Mouse (Mus musculus) embryo, embryonic 11.5 days (tissue): ENCODE results near the gene Trappc4.
"Not testable (repeated sequence)": the region's sequence is repeated elsewhere in the genome, so short reads cannot be mapped to it uniquely, and the experiment has no call there.

Experiments
- DNase-seq: peaks from one replicate; pipeline ENCODE4 v3.0.0-alpha.2; 2012; ENCODE audit warnings: low read depth, low spot score

Trappc4 gene

DNA sequence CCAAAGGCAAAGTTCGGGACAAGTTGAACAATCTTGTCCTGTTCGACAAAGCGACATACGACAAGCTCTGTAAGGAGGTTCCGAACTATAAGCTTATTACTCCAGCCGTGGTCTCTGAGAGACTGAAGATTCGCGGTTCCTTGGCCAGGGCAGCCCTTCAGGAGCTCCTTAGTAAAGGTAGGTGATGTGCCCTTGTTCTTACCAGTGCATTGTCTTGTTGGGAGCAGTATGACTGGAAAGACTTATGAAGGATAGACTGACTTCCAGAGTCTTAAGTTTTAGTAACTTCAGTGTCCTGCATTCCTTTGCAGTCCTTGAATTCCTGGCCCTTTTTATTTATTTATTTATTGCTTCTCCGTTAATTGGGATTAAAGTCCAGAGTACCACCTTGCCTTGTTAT, 1.3 kb upstream of the Trappc4 start:
- DNase-seq, result not testable (repeated sequence)

DNA sequence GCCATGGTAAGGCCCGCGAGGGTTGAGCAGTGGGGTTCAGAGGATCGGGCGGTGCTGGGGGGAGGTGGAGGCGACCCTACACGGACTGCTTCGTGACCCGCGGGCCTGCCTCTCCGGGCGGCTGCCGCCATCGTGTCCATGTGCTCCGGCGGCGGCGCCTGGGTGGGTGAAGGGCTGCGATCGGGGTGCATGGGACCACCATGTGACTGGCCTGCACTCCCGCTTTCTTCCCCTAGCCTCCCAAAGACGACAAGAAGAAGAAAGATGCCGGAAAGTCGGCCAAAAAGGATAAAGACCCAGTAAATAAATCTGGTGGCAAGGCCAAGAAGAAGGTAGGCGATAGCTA, 325 bp upstream of the Trappc4 start:
- no peak for DNase-seq

DNA sequence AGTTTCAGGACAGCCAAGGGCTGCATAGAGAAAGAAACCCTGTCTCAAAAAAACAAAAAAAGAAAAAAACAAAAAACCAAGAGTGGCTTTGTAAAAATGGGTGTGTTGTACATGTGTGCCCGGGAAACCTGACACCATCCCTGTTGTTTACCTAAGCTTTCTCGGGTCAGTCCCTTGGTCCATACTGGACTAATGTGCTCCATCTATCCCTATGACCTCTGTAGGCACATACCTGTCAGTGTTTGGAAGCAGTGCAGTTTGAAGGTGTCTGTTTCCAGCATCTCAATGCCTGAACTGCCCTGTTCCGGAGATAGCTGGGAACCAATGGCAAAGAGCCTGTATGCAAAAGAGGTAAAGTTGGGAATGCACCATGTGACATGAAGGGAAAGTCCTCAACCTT, 2.4 kb downstream of the Trappc4 start:
- no peak for DNase-seq

DNA sequence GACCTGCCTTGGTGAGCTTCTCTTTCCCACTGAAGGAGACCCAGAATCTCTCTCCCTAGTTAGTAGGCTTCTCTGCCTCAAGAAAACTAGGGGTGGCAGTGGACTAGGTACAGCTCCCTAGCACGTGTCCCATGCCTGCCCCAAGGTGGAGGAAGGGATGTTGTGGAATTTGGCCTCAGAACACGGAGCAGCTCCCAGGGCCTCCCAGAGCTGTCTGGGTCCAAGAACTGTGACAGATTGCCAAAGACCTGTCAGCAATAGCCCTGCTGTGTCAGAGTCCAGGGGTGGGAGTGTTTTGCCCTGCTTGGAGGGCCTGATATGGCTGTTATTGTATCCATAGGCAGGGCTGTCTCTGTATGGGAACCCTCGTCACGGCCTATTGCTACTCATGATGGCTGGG, 6.3 kb downstream of the Trappc4 start:
- no peak for DNase-seq

DNA sequence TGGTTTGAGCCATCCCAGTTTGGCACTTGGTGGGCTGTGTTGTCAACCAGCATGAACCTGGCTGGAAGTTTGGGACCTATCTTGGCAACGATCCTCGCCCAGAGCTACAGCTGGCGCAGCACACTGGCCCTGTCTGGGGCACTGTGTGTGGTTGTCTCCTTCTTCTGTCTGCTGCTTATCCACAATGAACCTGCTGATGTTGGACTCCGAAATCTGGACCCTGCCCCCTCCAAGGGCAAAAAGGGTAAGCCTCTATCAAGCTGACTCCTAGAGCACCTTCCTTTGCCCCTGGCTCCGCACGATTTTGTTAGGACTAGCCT, 7.6 kb downstream of the Trappc4 start:
- no peak for DNase-seq

DNA sequence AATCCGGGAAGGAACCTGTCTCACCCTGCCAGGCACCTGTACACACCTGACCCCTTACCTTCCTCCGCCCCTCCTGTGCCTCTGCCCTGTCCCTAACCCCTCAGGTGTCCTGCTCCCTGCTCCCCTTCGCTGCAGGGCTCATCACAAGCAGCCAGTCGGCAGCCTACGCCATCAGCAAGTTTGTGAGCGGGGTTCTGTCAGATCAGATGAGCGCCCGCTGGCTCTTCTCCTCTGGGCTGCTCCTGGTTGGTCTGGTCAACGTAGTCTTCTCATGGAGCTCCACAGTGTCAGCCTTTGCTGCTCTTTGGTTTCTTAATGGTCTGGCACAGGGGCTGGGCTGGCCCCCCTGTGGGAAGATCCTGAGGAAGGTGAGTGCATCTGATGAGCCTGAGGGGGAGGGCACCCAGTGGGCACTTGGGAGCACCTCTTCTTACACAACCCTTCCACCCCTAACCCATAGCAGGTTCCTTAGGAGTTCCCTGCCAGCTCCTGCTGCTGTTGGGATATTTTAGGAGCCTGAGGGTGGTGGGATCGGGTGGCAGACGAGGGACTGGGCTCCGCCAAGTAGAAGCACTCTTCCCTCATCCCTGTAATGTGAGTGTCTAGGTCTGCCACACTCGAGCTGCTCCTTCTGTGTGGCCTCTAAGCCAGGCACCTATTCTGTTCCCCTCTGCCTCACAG, 8.1 kb downstream of the Trappc4 start:
- DNase-seq, result no peak

DNA sequence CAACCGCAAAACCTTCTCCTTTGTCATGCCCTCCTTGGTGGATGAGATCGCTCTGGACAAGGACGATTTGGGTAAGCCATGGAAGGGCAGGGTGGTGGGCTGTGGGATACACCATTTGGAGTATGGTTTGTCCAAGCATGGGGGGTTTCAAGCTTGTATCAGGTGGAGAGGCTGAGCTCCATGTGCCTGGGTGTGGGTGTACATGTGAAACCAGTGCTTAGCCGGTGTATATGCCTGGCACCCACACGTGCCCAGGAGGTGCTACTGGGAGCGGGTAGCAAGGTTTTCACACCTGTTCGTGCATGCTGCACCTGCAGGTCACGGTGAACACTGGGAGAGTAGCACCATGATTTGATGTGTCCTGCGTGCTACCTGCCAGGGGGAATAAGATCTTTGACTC, 8.8 kb downstream of the Trappc4 start:
- DNase-seq, result no peak

DNA sequence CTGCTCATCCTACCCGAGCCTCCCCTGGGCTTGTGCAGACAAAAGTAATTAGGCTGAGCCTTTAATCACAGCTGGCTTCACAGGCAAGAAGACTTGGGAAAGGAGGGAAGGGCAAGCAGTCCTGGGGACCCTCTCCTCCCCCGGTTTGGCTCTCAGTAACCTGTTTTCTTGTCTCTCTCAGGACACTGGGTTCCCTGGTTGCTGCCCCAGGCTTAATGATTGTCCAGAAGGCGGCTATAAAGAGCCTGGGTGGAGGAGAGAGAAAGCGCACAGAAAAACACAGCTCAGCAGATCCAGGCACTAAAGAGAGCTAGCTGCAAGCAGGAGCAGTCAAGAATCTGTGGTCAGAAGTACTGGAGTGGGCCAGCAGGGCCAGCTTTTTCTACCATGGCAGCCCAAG, 9.3 kb downstream of the Trappc4 start:
- DNase-seq, result no peak

DNA sequence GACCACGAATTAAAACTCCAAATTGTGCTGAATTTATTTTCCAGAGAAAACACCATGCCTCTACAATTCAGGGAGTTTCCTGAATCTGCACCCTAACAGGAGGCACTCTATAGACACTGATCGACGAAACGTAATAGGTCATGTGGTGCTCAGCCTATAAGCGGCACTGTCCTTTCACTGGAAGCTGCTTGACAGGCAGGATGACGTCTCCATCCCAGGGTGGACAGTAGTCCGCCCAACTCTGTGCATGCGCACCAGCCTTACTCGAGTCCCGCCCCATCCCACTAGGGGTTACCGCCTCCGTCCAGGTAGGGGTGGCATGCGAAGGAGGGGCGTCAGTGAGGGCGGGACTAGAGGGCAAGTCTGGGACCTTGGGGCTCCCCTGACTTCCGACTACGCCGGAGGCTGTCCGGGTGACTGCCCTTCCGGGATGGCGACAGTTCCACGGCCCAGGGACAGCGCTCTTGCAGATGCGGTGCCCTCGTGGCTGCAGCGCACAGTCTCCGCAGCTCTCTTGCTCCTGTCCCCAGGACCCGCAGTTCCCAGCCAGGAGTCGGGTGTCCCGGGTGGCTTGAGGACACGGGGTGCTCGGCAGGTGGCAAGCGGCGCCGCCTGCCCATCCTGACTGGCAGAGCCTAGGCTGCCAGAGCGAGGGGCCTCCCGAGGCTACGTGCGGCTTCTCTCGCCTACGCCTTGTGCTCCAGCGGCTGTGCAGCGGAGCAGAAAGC, 10.6 kb downstream of the Trappc4 start, which contains the start of gene Slc37a4:
Slc37a4 (plus strand) TSS at position 169 of the 728 bp plus-strand sequence.
- peak; percentile 84 for DNase-seq

DNA sequence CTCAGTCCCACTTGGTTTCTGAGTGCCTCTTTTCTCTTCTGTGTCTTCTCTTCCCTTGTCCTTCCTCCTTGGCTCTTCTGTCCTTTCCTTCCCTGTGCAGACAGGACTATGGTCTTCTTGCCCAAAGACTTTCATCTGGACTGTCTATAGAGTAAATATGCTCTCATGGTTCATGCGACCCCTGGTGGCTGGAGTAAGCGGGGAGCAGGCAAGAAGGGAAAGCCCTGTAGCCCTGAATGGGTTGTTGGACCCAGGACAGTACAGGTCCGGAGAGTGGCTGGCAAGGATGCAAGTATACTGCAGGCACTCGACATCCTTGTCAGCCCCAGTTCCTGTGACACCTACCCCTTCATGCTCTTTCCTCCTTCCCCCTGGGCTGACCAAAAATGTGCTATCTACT, 15.9 kb downstream of the Trappc4 start:
- DNase-seq, result peak; percentile 48

DNA sequence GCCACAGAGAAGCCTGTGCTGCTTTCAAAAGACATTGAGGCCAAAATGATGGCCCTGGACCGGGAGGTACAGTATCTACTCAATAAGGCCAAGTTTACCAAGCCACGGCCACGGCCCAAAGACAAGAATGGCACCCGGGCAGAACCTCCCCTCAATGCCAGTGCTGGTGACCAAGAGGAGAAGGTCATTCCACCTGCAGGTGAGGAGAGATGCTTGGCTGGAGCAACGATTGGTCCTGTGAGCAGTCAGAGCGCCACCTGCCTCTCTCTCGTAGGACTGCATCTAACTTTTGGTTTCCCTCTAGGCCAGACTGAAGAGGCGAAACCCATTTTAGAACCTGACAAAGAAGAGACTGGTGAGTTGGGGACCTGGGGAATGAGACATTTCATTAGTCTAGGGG, 18.1 kb downstream of the Trappc4 start:
- no peak for DNase-seq

DNA sequence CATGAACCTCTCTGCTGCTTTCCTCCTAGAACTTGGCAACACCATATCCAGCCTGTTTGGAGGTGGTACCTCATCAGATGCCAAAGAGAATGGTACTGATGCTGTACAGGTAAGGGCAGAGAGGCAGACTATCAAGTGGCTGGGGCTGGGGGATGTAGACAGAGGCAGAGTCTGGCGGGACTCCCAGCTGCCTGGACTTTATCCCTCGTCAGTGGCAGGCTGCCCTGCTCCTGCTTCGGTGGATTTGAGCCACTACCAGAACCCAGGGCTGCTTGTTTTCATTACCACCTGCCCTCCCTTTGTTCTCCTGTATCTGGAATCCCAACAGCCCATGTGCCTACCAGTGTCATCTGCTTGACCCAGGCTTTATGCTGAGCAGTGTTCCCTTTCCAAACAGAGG, 20.2 kb downstream of the Trappc4 start:
- DNase-seq, result no peak

DNA sequence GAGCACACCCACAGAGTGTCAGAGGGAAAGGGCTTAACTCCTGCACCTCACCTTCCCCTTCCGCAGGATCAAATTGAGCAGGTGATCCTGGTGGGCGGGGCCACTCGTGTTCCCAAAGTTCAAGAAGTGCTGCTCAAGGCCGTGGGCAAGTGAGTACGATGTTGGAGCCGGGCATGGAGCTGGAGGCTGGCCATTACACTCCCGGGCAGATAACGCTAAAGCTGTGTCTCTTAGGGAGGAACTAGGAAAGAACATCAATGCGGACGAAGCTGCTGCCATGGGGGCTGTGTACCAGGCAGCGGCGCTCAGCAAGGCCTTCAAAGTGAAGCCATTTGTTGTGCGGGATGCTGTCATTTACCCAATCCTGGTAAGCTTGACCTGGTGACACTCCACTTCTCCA, 22.8 kb downstream of the Trappc4 start:
- DNase-seq, result no peak

DNA sequence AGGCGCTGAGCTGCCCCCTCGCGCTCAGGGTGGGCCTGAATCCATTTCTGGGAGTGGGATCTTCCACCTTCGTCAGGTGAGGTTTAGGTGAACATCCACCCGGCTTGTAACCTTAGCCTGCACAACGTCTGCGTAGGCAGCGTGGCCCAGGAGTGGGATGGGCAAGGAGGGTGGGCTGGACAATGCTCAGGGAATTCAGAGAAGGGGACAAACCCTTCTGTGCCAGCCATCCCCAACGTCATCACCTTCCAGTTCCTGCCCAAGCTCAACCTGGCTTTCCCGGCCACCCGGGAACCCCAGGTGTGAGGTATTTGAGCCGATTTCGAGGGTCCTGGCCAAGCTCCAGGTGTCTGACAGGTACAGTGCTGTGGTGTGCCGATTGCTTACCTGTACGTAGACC, 27.5 kb downstream of the Trappc4 start:
- DNase-seq, result no peak

DNA sequence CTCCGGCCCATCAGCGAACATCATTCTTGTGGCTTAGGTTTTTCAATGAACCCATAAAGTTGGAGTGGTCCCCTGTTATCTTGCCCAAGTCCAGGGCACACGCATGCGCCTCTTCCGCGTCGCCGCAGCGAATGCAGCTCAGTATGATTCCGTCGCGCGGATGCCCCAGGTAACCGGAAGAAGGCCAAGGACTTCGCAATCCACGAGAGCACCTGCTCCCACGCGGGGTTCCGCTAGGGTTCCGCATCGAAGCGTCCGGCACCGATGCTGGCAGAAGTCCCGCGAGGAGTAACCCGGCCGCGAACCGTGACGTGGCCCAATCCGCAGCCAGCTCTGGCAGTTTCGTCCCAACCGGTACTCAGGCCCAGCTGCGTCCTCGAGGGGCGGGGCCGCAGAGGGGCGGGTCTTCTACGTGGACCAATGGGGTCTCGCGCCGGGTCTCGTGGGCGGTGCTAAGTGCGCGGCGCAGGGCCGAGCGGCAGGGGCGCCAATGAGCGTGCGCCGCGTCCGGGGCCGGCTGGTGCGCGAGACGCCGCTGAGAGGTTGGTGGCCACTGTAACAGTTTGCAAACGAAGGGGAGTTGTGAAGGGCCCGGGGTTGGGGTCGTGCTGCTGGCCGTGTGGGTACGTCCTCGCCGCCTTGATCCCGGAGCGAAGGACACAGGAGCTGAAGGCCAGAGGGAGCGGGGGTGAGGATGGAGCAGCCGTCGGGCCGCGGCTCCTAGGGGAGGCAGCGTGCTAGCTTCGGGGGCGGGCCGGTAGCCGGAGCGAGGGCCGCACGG, 28.2 kb downstream of the Trappc4 start, which contains the start of gene Hyou1:
Hyou1 (plus strand) TSS at position 437 of the 781 bp plus-strand sequence.
- DNase-seq, result peak; percentile 96

DNA sequence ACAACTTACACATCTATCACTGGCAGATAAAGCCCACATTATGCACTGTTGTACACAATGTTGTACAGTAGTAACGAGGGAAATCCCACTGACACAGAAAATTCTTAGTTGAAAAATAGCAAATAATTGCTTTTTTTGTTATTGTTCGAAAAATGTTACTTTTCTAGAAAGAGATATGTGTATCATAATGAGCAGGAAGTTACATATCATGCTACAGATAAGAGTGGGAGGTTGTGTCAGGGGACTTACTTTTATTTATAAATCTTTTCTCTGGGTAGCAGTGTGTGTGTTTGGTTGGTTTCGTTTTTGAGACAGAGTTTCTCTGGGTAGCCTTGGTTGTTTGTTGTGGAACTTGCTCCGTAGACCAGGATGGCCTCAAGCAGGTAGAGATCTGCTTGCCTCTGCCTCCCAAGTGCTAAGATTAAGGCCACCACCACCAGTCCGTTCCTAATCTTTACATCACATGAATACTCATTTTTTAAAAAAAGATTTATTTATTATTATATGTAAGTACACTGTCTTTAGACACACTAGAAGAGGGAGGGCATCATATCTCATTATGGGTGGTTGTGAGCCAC, 29.2 kb downstream of the Trappc4 start:
- no peak for DNase-seq

DNA sequence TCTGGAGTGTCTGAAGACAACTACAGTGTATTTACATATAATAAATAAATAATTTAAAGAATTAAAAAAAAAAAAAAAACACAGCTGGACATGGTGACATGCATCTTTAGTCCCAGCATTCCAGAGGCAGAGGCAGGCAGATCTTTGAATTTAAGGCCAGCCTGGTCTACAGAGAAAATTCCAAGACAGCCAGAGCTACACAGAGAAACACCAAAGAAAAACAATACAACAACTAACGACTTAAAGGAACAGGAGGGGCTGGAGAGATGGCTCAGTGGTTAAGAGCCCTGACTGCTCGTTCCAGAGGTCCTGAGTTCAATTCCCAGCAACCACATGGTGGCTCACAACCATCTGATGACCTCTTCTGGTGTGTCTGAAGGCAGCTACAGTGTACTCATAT, 30.1 kb downstream of the Trappc4 start:
- DNase-seq, result not testable (repeated sequence)

DNA sequence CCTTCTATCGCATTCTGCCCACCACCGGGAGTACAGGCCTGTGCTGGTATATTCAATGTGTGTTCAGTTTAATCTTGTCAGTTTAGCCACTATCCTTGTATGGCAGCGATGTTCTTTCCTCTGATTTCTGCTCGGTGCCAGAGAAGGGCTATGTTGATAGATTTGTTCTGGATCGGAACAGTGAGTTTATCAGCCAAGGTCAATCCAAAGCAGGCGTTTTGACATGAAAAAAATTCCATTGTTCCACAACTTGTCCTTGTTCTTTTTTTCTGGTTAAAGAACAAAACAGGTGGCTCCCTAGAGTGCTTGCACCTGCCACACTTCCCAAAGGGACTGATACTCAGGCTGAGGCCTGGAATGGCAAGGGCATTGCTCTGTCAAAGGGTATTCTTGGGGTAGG, 31.3 kb downstream of the Trappc4 start:
- no peak for DNase-seq

DNA sequence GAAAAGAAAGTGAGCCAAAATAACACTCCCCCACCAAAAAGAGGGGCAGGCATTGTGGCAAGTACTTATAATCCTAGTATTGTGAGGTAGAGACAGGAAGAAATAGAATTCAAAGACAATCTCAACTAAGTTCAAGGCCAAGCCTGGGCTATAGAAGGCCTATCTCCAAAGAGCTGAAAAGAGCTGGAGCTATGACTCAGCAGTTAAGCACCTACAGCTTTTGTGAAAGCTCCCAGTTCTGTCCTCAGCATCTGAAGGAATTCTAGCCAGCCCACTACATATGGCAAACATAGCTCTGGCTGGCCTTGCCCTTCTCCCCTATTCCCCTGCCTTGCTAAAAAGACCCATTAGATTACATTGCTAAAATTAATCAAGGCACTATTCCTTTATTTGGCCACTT, 34.0 kb downstream of the Trappc4 start:
- DNase-seq, result no peak

DNA sequence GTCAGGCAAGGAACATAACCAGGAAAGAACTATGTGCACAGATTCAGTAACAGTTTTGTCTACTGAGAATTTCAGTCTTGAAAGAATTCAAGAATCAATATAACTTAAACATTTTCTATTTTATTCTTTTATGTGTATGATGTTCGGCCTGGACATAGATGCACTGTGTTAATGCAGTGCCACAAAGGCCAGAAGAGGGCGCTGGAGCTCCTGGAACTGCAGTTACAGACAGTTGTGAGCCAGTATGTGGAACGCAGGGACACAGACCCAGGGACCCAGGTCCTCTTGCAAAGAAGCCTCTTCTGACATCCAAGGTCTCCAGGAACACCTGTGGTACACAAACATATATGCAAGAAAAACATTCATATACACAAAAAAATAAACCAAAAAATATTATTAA, 42.9 kb downstream of the Trappc4 start:
- no peak for DNase-seq

DNA sequence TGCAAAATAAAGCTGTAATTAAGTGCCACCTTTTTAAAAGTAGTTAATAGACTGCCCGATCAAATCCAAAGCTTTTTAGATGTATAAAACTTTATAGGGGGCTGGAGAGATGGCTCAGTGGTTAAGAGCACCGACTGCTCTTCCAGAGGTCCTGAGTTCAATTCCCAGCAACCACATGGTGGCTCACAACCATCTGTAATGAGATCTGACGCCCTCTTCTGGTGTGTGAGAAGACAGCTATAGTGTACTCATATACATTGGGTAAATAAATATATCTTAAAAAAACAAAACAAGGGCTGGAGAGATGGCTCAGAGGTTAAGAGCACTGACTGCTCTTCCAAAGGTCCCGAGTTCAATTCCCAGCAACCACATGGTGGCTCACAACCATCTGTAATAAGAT, 45.5 kb downstream of the Trappc4 start:
- DNase-seq, result not testable (repeated sequence)

DNA sequence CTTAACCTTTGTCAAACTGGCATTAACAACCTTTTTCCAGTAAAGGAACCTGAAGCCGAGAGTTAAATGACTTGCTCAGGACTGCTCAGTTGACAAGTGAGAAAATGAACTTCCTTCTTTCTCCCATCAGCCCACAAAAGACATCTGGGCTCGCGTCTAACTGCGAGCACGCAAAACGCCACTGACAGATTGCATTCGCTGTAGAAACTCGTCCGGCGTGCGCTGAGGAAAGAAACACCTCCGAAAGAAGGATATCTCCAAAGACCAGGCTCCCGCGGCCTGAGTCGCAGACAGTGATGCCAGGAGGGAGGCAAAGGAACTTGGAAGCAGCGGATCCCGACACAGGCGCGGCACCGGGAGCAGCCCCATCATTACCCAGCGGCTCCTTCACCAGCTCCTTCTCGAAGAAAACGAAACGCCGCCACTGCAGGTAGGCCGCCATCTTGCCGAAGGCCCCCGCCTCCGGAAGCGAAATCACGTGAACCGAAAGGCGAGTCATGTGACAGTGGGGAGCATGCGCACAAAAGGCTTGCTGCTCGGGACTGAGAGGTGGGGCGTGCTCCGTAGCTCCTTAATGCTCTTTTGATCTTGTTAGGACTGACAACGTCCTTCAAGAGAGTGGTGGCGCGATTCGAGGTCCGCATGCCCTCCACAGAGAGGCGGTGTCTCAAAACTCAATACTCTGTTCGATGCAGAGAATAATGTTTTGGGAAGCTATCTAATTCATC, 46.0 kb downstream of the Trappc4 start, which contains the start of gene Vps11:
Vps11 (minus strand) TSS at position 481 of the 728 bp plus-strand sequence.
- peak; percentile 95 for DNase-seq
